Mouse (Mus musculus) gastrocnemius, postnatal 14 days (tissue): ENCODE measurements around the gene Wasf2. TPM values are rescaled to one million over a fixed set of nuclear protein-coding genes. Genes with fewer than 3 reads are reported as not detected.

ENCODE experiments used
- DNase-seq: peaks from one replicate; pipeline ENCODE4 v3.0.0; 2021; ENCODE audit warnings: mixed read lengths
- intact Hi-C: fragments of 180-260 bp; cut with DNase I; formaldehyde crosslinking; loops from one replicate; pipeline ENCODE4 v1.15.1; 2025; ENCODE audit warnings: low total_unique reads
- total RNA-seq, 2 experiments: library from RNA; stranded (reverse); gene quantifications; 2 replicates each; pipeline ENCODE4 v1.2.3; 2021

Wasf2 gene
- total RNA-seq, 2 experiments from 2014 or later = 53.8 to 63.9 TPM

- DNase-seq = no peak
- intact Hi-C loops = no loop called here
Observed at GRCm38 (mm10) chr4:133169237-133170055, 39.1 kb downstream of the Wasf2 start.

GRCm38 (mm10) chr4:133170056-133170524, 39.8 kb downstream of the Wasf2 start:
- intact Hi-C loops = no loop called here
- DNase-seq = no peak

- DNase-seq = no peak
- intact Hi-C loops = no loop called here
Observed at GRCm38 (mm10) chr4:133170616-133171015, 40.3 kb downstream of the Wasf2 start.

- DNase-seq = no peak
- intact Hi-C loops = no loop called here
Observed at GRCm38 (mm10) chr4:133172451-133172850, 42.1 kb downstream of the Wasf2 start.

GRCm38 (mm10) chr4:133174361-133174760, 44.1 kb downstream of the Wasf2 start:
- intact Hi-C loops = no loop called here
- DNase-seq = no peak

- intact Hi-C loops = no loop called here
- no peak for DNase-seq
Observed at GRCm38 (mm10) chr4:133175274-133175673, 45.0 kb downstream of the Wasf2 start.

GRCm38 (mm10) chr4:133175998-133176760, 45.9 kb downstream of the Wasf2 start:
- intact Hi-C loops = no loop called here
- peak; percentile 41 for DNase-seq

GRCm38 (mm10) chr4:133176761-133177403, 46.6 kb downstream of the Wasf2 start:
- DNase-seq = no peak
- intact Hi-C loops = no loop called here

- DNase-seq = no peak
- intact Hi-C loops = no loop called here
Observed at GRCm38 (mm10) chr4:133178305-133178704, 48.0 kb downstream of the Wasf2 start.

GRCm38 (mm10) chr4:133179258-133179657, 49.0 kb downstream of the Wasf2 start:
- intact Hi-C loops = no loop called here
- no peak for DNase-seq

- intact Hi-C loops = no loop called here
- no peak for DNase-seq
Observed at GRCm38 (mm10) chr4:133182439-133183033, 52.2 kb downstream of the Wasf2 start.

- no peak for DNase-seq
- intact Hi-C loops = no loop called here
Observed at GRCm38 (mm10) chr4:133184031-133184897, 54.0 kb downstream of the Wasf2 start.

GRCm38 (mm10) chr4:133184898-133185665, 54.8 kb downstream of the Wasf2 start:
- intact Hi-C loops = no loop called here
- peak; percentile 81 for DNase-seq

GRCm38 (mm10) chr4:133185893-133186292, 55.6 kb downstream of the Wasf2 start:
- intact Hi-C loops = no loop called here
- DNase-seq = no peak

- intact Hi-C loops = no loop called here
- no peak for DNase-seq
Observed at GRCm38 (mm10) chr4:133186856-133187255, 56.6 kb downstream of the Wasf2 start.

GRCm38 (mm10) chr4:133189396-133189795, 59.1 kb downstream of the Wasf2 start:
- DNase-seq = no peak
- intact Hi-C loops = no loop called here

GRCm38 (mm10) chr4:133194482-133194881, 64.2 kb downstream of the Wasf2 start:
- intact Hi-C loops = loop anchor here (5.0 kb wide), 1 partner anchor 52 kb away; no protein-coding TSS in a partner anchor
- DNase-seq = no peak

- intact Hi-C loops = no loop called here
- DNase-seq = no peak
Observed at GRCm38 (mm10) chr4:133195014-133195413, 64.7 kb downstream of the Wasf2 start.
